Mouse (Mus musculus) limb, embryonic 13.5 days (tissue): ENCODE measurements at regions not wholly inside any gene's neighbourhood (a gene's known extent, or its start where the extent isn't known, plus 50 kb on each side); places are given as distances from the start of the nearest gene placed in this dataset.

Experiments used
- ATAC-seq: fragments of 200-750 bp; cut with Nextera tagmentation; 2 replicates; pipeline ENCODE4 v1.8.0; 2017; ENCODE audit warnings: low read depth, moderate number of reproducible peaks, moderate TSS enrichment; ENCODE audit not compliant: low FRiP score
- H3K27ac ChIP-seq: fragments of 300-500 bp; sonication (generic); 2 replicates; pipeline ENCODE4 v1.5.1; 2015; ENCODE audit warnings: inconsistent platforms, mild to moderate bottlenecking, moderate library complexity
- H3K27me3 ChIP-seq: fragments of 300-500 bp; sonication (generic); 2 replicates; pipeline ENCODE4 v1.6.1; 2015; ENCODE audit warnings: mild to moderate bottlenecking, inconsistent platforms
- H3K36me3 ChIP-seq: fragments of 300-500 bp; sonication (generic); 2 replicates; pipeline ENCODE4 v1.6.1; 2015; ENCODE audit warnings: inconsistent platforms, mild to moderate bottlenecking, moderate library complexity
- H3K4me1 ChIP-seq: fragments of 300-500 bp; sonication (generic); 2 replicates; pipeline ENCODE4 v1.6.1; 2015; ENCODE audit warnings: inconsistent platforms
- H3K4me2 ChIP-seq: fragments of 300-500 bp; sonication (generic); replicated peaks from 2 replicates; pipeline ENCODE4 v1.6.1; 2015; ENCODE audit warnings: inconsistent platforms, mild to moderate bottlenecking, moderate library complexity
- H3K4me3 ChIP-seq: fragments of 300-500 bp; sonication (generic); 2 replicates; pipeline ENCODE4 v1.5.1; 2015; ENCODE audit warnings: moderate library complexity, mild to moderate bottlenecking, inconsistent platforms
- H3K9ac ChIP-seq: fragments of 300-500 bp; sonication (generic); 2 replicates; pipeline ENCODE4 v1.6.1; 2015; ENCODE audit warnings: mild to moderate bottlenecking, inconsistent platforms
- H3K9me3 ChIP-seq: fragments of 300-500 bp; sonication (generic); 2 replicates; pipeline ENCODE4 v1.6.1; 2016; ENCODE audit warnings: inconsistent platforms
- WGBS: fragments of 180-500 bp; shearing (Covaris S2); methylation state at CpG from one replicate; pipeline ENCODE4 v1.1.7; 2015; 5-methylcytosine and 5-hydroxymethylcytosine counted together

- WGBS: 95% methylated on average over 2 of the region's 2 CpGs
- no peak overlapping the region for H3K4me3 ChIP-seq
Measured at GRCm38 (mm10) chr15:5296949-5297348, 53.0 kb upstream of the Ptger4 start.

More at GRCm38 (mm10) chr15:5296949-5297348, 53.0 kb upstream of the Ptger4 start:
- no peak overlapping the region for H3K4me2 ChIP-seq
- no peaks in the 10 kb centered on the region for H3K36me3 ChIP-seq
- no peaks in the 10 kb centered on the region for H3K4me1 ChIP-seq
- no peaks in the 10 kb centered on the region for H3K9me3 ChIP-seq
- no peak for ATAC-seq
- no peak overlapping the region for H3K27ac ChIP-seq
- H3K9ac ChIP-seq: no peak overlapping the region
- no peaks in the 10 kb centered on the region for H3K27me3 ChIP-seq
